17 mouse cellular contexts compared by ENCODE assay signal in the genomic region with DNA sequence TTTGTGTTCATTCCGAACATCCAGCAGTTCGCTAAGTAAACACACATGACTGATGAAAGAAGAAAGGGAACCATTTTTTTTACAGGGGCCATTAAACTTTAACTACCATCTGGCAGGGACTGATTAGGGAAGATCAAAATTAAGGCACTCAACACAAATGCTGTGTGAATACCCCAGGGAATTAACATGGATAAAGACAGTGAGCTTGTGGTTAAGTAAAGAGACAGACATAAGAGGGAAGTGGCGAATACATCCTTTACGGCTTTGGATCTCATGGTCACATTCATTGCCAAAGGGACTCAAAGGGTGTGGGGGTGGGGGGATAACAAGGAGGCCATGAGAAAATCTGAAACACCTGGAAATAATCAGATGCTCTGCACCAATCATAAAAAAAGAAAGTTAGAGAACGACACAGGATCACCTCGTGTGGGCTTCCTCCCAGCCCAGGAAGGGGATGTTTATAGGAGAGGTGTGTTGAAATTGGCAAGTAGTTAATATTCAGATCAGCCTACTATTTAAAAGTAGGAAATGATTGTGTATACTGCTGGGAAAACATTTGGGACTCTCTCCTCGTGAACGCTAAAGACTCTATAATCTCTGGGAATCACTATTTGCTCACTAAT. TPM values are rescaled to one million over a fixed set of nuclear protein-coding genes. Genes with fewer than 3 reads are reported as not detected.
DNase-seq lines count a peak whose midpoint lies in the region.
"Had no signal": no experiment of that assay in that cellular context is flagged by ENCODE, and none has a peak within 500 bp of the region (broad histone marks: within the 10 kb centered on the region; RNA-seq: fewer than 3 reads in every experiment).

No protein-coding gene starts in this region.

- H3K4me1 ChIP-seq in limb, embryonic 10.5 days = peaks cover 39% of the 10 kb centered on the region
- H3K4me1 ChIP-seq: heart, embryonic 15.5 days; hindbrain, embryonic 10.5 days; liver, embryonic 13.5 days; midbrain, embryonic 15.5 days had no signal

- H3K27me3 ChIP-seq in limb, embryonic 10.5 days (ENCODE audit: low read depth, poor library complexity, severe bottlenecking) = peaks cover 22% of the 10 kb centered on the region; the same call in 1 of the 2 replicates
- H3K27me3 ChIP-seq: heart, embryonic 15.5 days; liver, embryonic 13.5 days; midbrain, embryonic 15.5 days had no signal

- WGBS in limb, embryonic 10.5 days = 24% methylated on average over 8 of the region's 8 CpGs

- peak overlapping the region; percentile 15 for H3K4me3 ChIP-seq in limb, embryonic 10.5 days
- H3K4me3 ChIP-seq: heart, adult 2 months; heart, embryonic 15.5 days; hindbrain, embryonic 10.5 days; liver, embryonic 13.5 days; midbrain, embryonic 15.5 days had no signal

- no peaks in the 10 kb centered on the region for H3K9me3 ChIP-seq in limb, embryonic 10.5 days (replicated peaks)
- H3K9me3 ChIP-seq: heart, embryonic 15.5 days; hindbrain, embryonic 10.5 days; liver, embryonic 13.5 days; midbrain, embryonic 15.5 days had no signal

- H3K36me3 ChIP-seq in limb, embryonic 10.5 days = no peaks in the 10 kb centered on the region
- H3K36me3 ChIP-seq: heart, embryonic 15.5 days; hindbrain, embryonic 10.5 days; liver, embryonic 13.5 days; midbrain, embryonic 15.5 days had no signal

- peak overlapping the region; percentile 67; the same call in 1 of the 2 replicates for H3K27ac ChIP-seq in limb, embryonic 10.5 days
- H3K27ac ChIP-seq: heart, adult 2 months; heart, embryonic 15.5 days; hindbrain, embryonic 10.5 days; liver, embryonic 13.5 days; midbrain, embryonic 15.5 days had no signal

- DNase-seq in kidney, adult 9 months = peak; percentile 54
- no peak for DNase-seq in kidney, postnatal 14 days
- peak; percentile 80 for DNase-seq in MN1 (ENCODE audit: low spot score)
- peak; percentile 42 for DNase-seq in limb, embryonic 10.5 days (ENCODE audit: low spot score)
- DNase-seq in retina, postnatal 1 day = peak; percentile 30
- no peak for DNase-seq in frontal cortex, postnatal 25 days (ENCODE audit: low spot score in 2 of 2)
- DNase-seq in natural killer cell, adult 2 months (ENCODE audit: low spot score in 2 of 2) = no peak
- DNase-seq: adrenal gland, postnatal 36 days; cerebellum, adult 9-10 months; gastrocnemius, postnatal 10 days; heart, adult 2 months; layer of hippocampus, adult 9-11 months; liver, embryonic 13.5 days; thymus, postnatal 14 days had no signal

RNA-seq across cellular contexts. Expression of a gene that starts 41.6 kb away (rescaled TPM):
- 886 and 910 TPM in 2 replicates for polyA plus RNA-seq in limb, embryonic 10.5 days (2016; fragmentation: Nextera tagmentation; extraction: Ambion mirVana)

Comparison
In these comparisons a context has a peak if more than half of its experiments do, and no peak if none do; other contexts are left out.
1. DNase-seq: peak in kidney, adult 9 months (single experiment), MN1 (single experiment), limb, embryonic 10.5 days (single experiment) and retina, postnatal 1 day (single experiment); none in kidney, postnatal 14 days (single experiment), frontal cortex, postnatal 25 days (0 of 2) and natural killer cell, adult 2 months (0 of 2).